ENCODE assay signal across 38 mouse cellular contexts in the genomic region with DNA sequence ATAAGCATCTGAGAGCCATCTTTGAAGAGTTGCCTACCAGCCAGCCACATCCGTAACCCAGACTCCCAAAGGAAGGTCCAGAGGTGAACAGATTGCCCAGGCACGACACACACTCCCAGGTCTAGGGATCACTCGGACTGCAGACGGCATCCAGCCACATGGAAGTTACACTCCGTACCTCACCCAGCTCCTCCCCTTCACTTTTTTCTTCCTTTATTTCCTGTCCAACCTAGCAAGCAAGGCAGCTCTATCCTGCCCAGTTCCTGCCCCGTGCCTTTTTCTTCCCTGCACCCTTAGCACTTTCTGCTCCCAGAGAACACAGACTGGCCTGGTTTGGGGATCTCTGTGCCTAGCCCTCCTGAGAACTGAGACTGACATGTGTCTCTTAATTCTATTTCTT. TPM values are rescaled to one million over a fixed set of nuclear protein-coding genes. Genes with fewer than 3 reads are reported as not detected.
DNase-seq lines count a peak whose midpoint lies in the region; ATAC-seq and TF ChIP-seq lines count a peak whose summit lies in the region.
"Had no signal": no experiment of that assay in that cellular context is flagged by ENCODE, and none has a peak within 500 bp of the region (broad histone marks: within the 10 kb centered on the region; RNA-seq: fewer than 3 reads in every experiment).

No protein-coding gene starts in this region.

- ATAC-seq in embryonic facial prominence, embryonic 14.5 days (ENCODE audit: low read depth): no peak
- peak; percentile 95 for ATAC-seq in intestine, postnatal 0 days
- ATAC-seq in cerebellum, adult (ENCODE audit: insufficient number of reproducible peaks, low FRiP score, low TSS enrichment): no peak
- ATAC-seq: forebrain, embryonic 14.5 days; midbrain, embryonic 16.5 days had no signal

- H3K4me3 ChIP-seq in embryonic facial prominence, embryonic 10.5 days: no peak overlapping the region
- no peak overlapping the region for H3K4me3 ChIP-seq in embryonic facial prominence, embryonic 14.5 days (ENCODE audit: low read depth, low read length)
- no peak overlapping the region for H3K4me3 ChIP-seq in intestine, postnatal 0 days (ENCODE audit: low read depth, low read length)
- H3K4me3 ChIP-seq in lung, adult 2 months (replicated peaks; ENCODE audit: extremely low read depth, low read depth, low read length): no peak overlapping the region
- H3K4me3 ChIP-seq: heart, embryonic 10.5 days; hindbrain, embryonic 12.5 days; stomach, embryonic 15.5 days had no signal

- H3K27ac ChIP-seq in embryonic facial prominence, embryonic 10.5 days (replicated peaks): peak overlapping the region; percentile 65
- no peak overlapping the region for H3K27ac ChIP-seq in embryonic facial prominence, embryonic 14.5 days (replicated peaks; ENCODE audit: low read depth, low read length)
- H3K27ac ChIP-seq in intestine, postnatal 0 days (ENCODE audit: low read depth, low read length): peak overlapping the region; percentile 61
- H3K27ac ChIP-seq: heart, embryonic 10.5 days; hindbrain, embryonic 12.5 days; liver, embryonic 14.5 days; stomach, embryonic 15.5 days had no signal

- TF ChIP-seq CTCF in intestine, postnatal 0 days (IDR thresholded peaks at IDR 0.05; ENCODE audit: low read depth): no peak
- no peak for TF ChIP-seq CTCF in lung, adult 2 months (IDR thresholded peaks at IDR 0.05; ENCODE audit: insufficient read depth, low read length)

- peak; percentile 10 for DNase-seq in gastrocnemius, postnatal 25 days
- no peak for DNase-seq in gastrocnemius, adult 8-10 months (ENCODE audit: low spot score in 2 of 2)
- DNase-seq in embryonic facial prominence, embryonic 10.5 days (ENCODE audit: low spot score): no peak
- no peak for DNase-seq in embryonic facial prominence, embryonic 14.5 days (ENCODE audit: low spot score)
- DNase-seq in c-Kit-positive CD71-positive TER-119-positive erythroid progenitor cells, embryonic 14.5 days (ENCODE audit: low spot score): no peak
- no peak for DNase-seq in lung, adult 2 months
- DNase-seq: cerebellum, adult 11 months; cerebellum, adult 9-10 months; cerebellum, postnatal 36 days; heart, postnatal 36 days; kidney, adult 2 months; kidney, postnatal 10 days; liver; lung, embryonic 14.5 days; lung, postnatal 14 days; right cerebral cortex, postnatal 25 days; thymus, adult 18-20 months; thymus, postnatal 4 days had no signal

- no peak for TF ChIP-seq POLR2A in lung, adult 2 months (IDR thresholded peaks at IDR 0.05; ENCODE audit: borderline replicate concordance, extremely low read depth, low read depth, low read length)

- no peaks in the 10 kb centered on the region for H3K9me3 ChIP-seq in embryonic facial prominence, embryonic 10.5 days
- H3K9me3 ChIP-seq in embryonic facial prominence, embryonic 14.5 days (ENCODE audit: control insufficient read depth, low read length): no peaks in the 10 kb centered on the region
- H3K9me3 ChIP-seq in intestine, postnatal 0 days (ENCODE audit: control insufficient read depth): no peaks in the 10 kb centered on the region
- H3K9me3 ChIP-seq: heart, embryonic 10.5 days; hindbrain, embryonic 12.5 days; stomach, embryonic 15.5 days had no signal

- H3K4me1 ChIP-seq in embryonic facial prominence, embryonic 10.5 days: peaks cover 30% of the 10 kb centered on the region
- peaks cover 8% of the 10 kb centered on the region; the same call in 1 of the 2 replicates for H3K4me1 ChIP-seq in embryonic facial prominence, embryonic 14.5 days (ENCODE audit: control insufficient read depth, insufficient read depth, low read length)
- H3K4me1 ChIP-seq in intestine, postnatal 0 days (replicated peaks; ENCODE audit: control insufficient read depth, insufficient read depth, low read length): no peaks in the 10 kb centered on the region
- H3K4me1 ChIP-seq in lung, adult 2 months (ENCODE audit: control insufficient read depth, insufficient read depth, low read length): no peaks in the 10 kb centered on the region
- H3K4me1 ChIP-seq: heart, embryonic 10.5 days; stomach, embryonic 15.5 days had no signal

- 52% methylated on average over 6 of the region's 6 CpGs for WGBS in embryonic facial prominence, embryonic 10.5 days
- WGBS in embryonic facial prominence, embryonic 14.5 days: 20% methylated on average over 6 of the region's 6 CpGs
- WGBS in intestine, postnatal 0 days: 10% methylated on average over 6 of the region's 6 CpGs
- WGBS in lung, adult 2 months: 24% methylated on average over 6 of the region's 6 CpGs

- H3K36me3 ChIP-seq in embryonic facial prominence, embryonic 10.5 days (replicated peaks): no peaks in the 10 kb centered on the region
- no peaks in the 10 kb centered on the region for H3K36me3 ChIP-seq in embryonic facial prominence, embryonic 14.5 days (ENCODE audit: control insufficient read depth, insufficient read depth, low read length)
- no peaks in the 10 kb centered on the region for H3K36me3 ChIP-seq in intestine, postnatal 0 days (ENCODE audit: control insufficient read depth, insufficient read depth)
- H3K36me3 ChIP-seq: heart, embryonic 10.5 days; hindbrain, embryonic 12.5 days; stomach, embryonic 15.5 days had no signal

- no peaks in the 10 kb centered on the region for H3K27me3 ChIP-seq in embryonic facial prominence, embryonic 10.5 days (replicated peaks; ENCODE audit: low read depth, poor library complexity, severe bottlenecking)
- no peaks in the 10 kb centered on the region for H3K27me3 ChIP-seq in embryonic facial prominence, embryonic 14.5 days (replicated peaks; ENCODE audit: control insufficient read depth, insufficient read depth, low read length)
- H3K27me3 ChIP-seq in intestine, postnatal 0 days (replicated peaks; ENCODE audit: control insufficient read depth, insufficient read depth, low read length): no peaks in the 10 kb centered on the region
- H3K27me3 ChIP-seq: hindbrain, embryonic 12.5 days; stomach, embryonic 15.5 days had no signal

- H3K9ac ChIP-seq in embryonic facial prominence, embryonic 14.5 days (ENCODE audit: low read depth, low read length): no peak overlapping the region
- H3K9ac ChIP-seq in intestine, postnatal 0 days (ENCODE audit: low read depth, low read length): no peak overlapping the region
- H3K9ac ChIP-seq: hindbrain, embryonic 12.5 days; liver, embryonic 14.5 days; lung, embryonic 14.5 days; stomach, embryonic 15.5 days had no signal

- H3K4me2 ChIP-seq in embryonic facial prominence, embryonic 14.5 days (ENCODE audit: low read depth, low read length): peak overlapping the region; percentile 8; the same call in 1 of the 2 replicates
- peak overlapping the region; percentile 50 for H3K4me2 ChIP-seq in intestine, postnatal 0 days (replicated peaks; ENCODE audit: low read depth)
- H3K4me2 ChIP-seq: hindbrain, embryonic 12.5 days; lung, embryonic 14.5 days; stomach, embryonic 15.5 days had no signal

RNA-seq across cellular contexts. Expression of gene Olfr282, which starts 6.3 kb away (rescaled TPM):
- total RNA-seq in gastrocnemius, postnatal 25 days (2021): not detected
- not detected for total RNA-seq in gastrocnemius, adult 8-10 months (2022)
- polyA plus RNA-seq in embryonic facial prominence, embryonic 10.5 days (2016; fragmentation: Nextera tagmentation; extraction: Ambion mirVana): not detected in 2 replicates
- polyA plus RNA-seq in embryonic facial prominence, embryonic 14.5 days (2014; fragmentation: Nextera tagmentation; extraction: Ambion mirVana): 0.17 TPM in 1 of 2 replicates, not detected in the other
- polyA plus RNA-seq in intestine, postnatal 0 days (2015; fragmentation: Nextera tagmentation; extraction: Ambion mirVana): not detected in 2 replicates
- polyA plus RNA-seq in lung, adult 2 months (2012; rRNA removed): not detected in 2 replicates
- total RNA-seq: adrenal gland, adult 18-20 months; adrenal gland, postnatal 4 days; gastrocnemius, adult 18-20 months; granulocyte monocyte progenitor cell, adult 5-6 weeks; heart, postnatal 36 days; layer of hippocampus, adult 18-20 months; layer of hippocampus, postnatal 10 days; left cerebral cortex, adult 18-20 months; left cerebral cortex, postnatal 25 days; neutrophil, adult 5-6 weeks had no signal
- polyA plus RNA-seq: forebrain, embryonic 14.5 days; frontal cortex, adult 2 months; heart, embryonic 10.5 days; heart, embryonic 16.5 days; hindbrain, embryonic 12.5 days; kidney, adult 2 months; liver, embryonic 14.5 days; lung, embryonic 14.5 days; midbrain, embryonic 16.5 days; neural tube, embryonic 11.5 days; stomach, embryonic 15.5 days had no signal

RNA-seq across cellular contexts. Expression of gene Olfr281, which starts 27.6 kb away (rescaled TPM):
- not detected for total RNA-seq in gastrocnemius, postnatal 25 days (2021)
- total RNA-seq in gastrocnemius, adult 8-10 months (2022): not detected
- polyA plus RNA-seq in embryonic facial prominence, embryonic 10.5 days (2016; fragmentation: Nextera tagmentation; extraction: Ambion mirVana): not detected in 2 replicates
- 0.22 and 0.50 TPM in 2 replicates for polyA plus RNA-seq in embryonic facial prominence, embryonic 14.5 days (2014; fragmentation: Nextera tagmentation; extraction: Ambion mirVana)
- polyA plus RNA-seq in intestine, postnatal 0 days (2015; fragmentation: Nextera tagmentation; extraction: Ambion mirVana): not detected in 2 replicates
- not detected in 2 replicates for polyA plus RNA-seq in lung, adult 2 months (2012; rRNA removed)
- total RNA-seq: adrenal gland, adult 18-20 months; adrenal gland, postnatal 4 days; gastrocnemius, adult 18-20 months; granulocyte monocyte progenitor cell, adult 5-6 weeks; heart, postnatal 36 days; layer of hippocampus, adult 18-20 months; layer of hippocampus, postnatal 10 days; left cerebral cortex, adult 18-20 months; left cerebral cortex, postnatal 25 days; neutrophil, adult 5-6 weeks had no signal
- polyA plus RNA-seq: forebrain, embryonic 14.5 days; heart, embryonic 10.5 days; heart, embryonic 16.5 days; hindbrain, embryonic 12.5 days; kidney, adult 2 months; liver, embryonic 14.5 days; lung, embryonic 14.5 days; midbrain, embryonic 16.5 days; neural tube, embryonic 11.5 days had no signal

RNA-seq across cellular contexts. Expression of gene Olfr283, which starts 44.0 kb away (rescaled TPM):
- total RNA-seq in gastrocnemius, postnatal 25 days (2021): not detected
- not detected for total RNA-seq in gastrocnemius, adult 8-10 months (2022)
- not detected in 2 replicates for polyA plus RNA-seq in embryonic facial prominence, embryonic 10.5 days (2016; fragmentation: Nextera tagmentation; extraction: Ambion mirVana)
- not detected in 2 replicates for polyA plus RNA-seq in embryonic facial prominence, embryonic 14.5 days (2014; fragmentation: Nextera tagmentation; extraction: Ambion mirVana)
- not detected in 2 replicates for polyA plus RNA-seq in intestine, postnatal 0 days (2015; fragmentation: Nextera tagmentation; extraction: Ambion mirVana)
- polyA plus RNA-seq in lung, adult 2 months (2012; rRNA removed): not detected in 2 replicates
- total RNA-seq: adrenal gland, adult 18-20 months; adrenal gland, postnatal 4 days; gastrocnemius, adult 18-20 months; granulocyte monocyte progenitor cell, adult 5-6 weeks; heart, postnatal 36 days; layer of hippocampus, adult 18-20 months; layer of hippocampus, postnatal 10 days; left cerebral cortex, adult 18-20 months; left cerebral cortex, postnatal 25 days; neutrophil, adult 5-6 weeks had no signal
- polyA plus RNA-seq: forebrain, embryonic 14.5 days; heart, embryonic 10.5 days; heart, embryonic 16.5 days; hindbrain, embryonic 12.5 days; kidney, adult 2 months; liver, embryonic 14.5 days; lung, embryonic 14.5 days; midbrain, embryonic 16.5 days; neural tube, embryonic 11.5 days; stomach, embryonic 15.5 days had no signal

RNA-seq across cellular contexts. Expression of gene OR5BS1P, which starts 44.9 kb away (rescaled TPM):
- not detected for total RNA-seq in gastrocnemius, postnatal 25 days (2021)
- total RNA-seq in gastrocnemius, adult 8-10 months (2022): not detected
- polyA plus RNA-seq in embryonic facial prominence, embryonic 10.5 days (2016; fragmentation: Nextera tagmentation; extraction: Ambion mirVana): not detected in 2 replicates
- not detected in 2 replicates for polyA plus RNA-seq in embryonic facial prominence, embryonic 14.5 days (2014; fragmentation: Nextera tagmentation; extraction: Ambion mirVana)
- polyA plus RNA-seq in intestine, postnatal 0 days (2015; fragmentation: Nextera tagmentation; extraction: Ambion mirVana): not detected in 2 replicates
- polyA plus RNA-seq in lung, adult 2 months (2012; rRNA removed): 0.03 and 0.05 TPM in 2 replicates
- total RNA-seq: adrenal gland, adult 18-20 months; adrenal gland, postnatal 4 days; gastrocnemius, adult 18-20 months; granulocyte monocyte progenitor cell, adult 5-6 weeks; heart, postnatal 36 days; layer of hippocampus, adult 18-20 months; layer of hippocampus, postnatal 10 days; left cerebral cortex, adult 18-20 months; left cerebral cortex, postnatal 25 days; neutrophil, adult 5-6 weeks had no signal
- polyA plus RNA-seq: forebrain, embryonic 14.5 days; frontal cortex, adult 2 months; heart, embryonic 10.5 days; heart, embryonic 16.5 days; hindbrain, embryonic 12.5 days; kidney, adult 2 months; liver, embryonic 14.5 days; lung, embryonic 14.5 days; midbrain, embryonic 16.5 days; neural tube, embryonic 11.5 days; stomach, embryonic 15.5 days had no signal

RNA-seq across cellular contexts. Expression of gene Lalba, which starts 57.8 kb away (rescaled TPM):
- total RNA-seq in gastrocnemius, postnatal 25 days (2021): not detected
- not detected for total RNA-seq in gastrocnemius, adult 8-10 months (2022)
- polyA plus RNA-seq in embryonic facial prominence, embryonic 10.5 days (2016; fragmentation: Nextera tagmentation; extraction: Ambion mirVana): 0.20 and 0.26 TPM in 2 replicates
- polyA plus RNA-seq in embryonic facial prominence, embryonic 14.5 days (2014; fragmentation: Nextera tagmentation; extraction: Ambion mirVana): not detected in 2 replicates
- 0.34 and 0.56 TPM in 2 replicates for polyA plus RNA-seq in intestine, postnatal 0 days (2015; fragmentation: Nextera tagmentation; extraction: Ambion mirVana)
- polyA plus RNA-seq in lung, adult 2 months (2012; rRNA removed): 0.39 TPM in 1 of 2 replicates, not detected in the other
- total RNA-seq: adrenal gland, adult 18-20 months; adrenal gland, postnatal 4 days; gastrocnemius, adult 18-20 months; granulocyte monocyte progenitor cell, adult 5-6 weeks; heart, postnatal 36 days; layer of hippocampus, adult 18-20 months; layer of hippocampus, postnatal 10 days; left cerebral cortex, adult 18-20 months; left cerebral cortex, postnatal 25 days; neutrophil, adult 5-6 weeks had no signal
- polyA plus RNA-seq: forebrain, embryonic 14.5 days; frontal cortex, adult 2 months; heart, embryonic 10.5 days; heart, embryonic 16.5 days; hindbrain, embryonic 12.5 days; kidney, adult 2 months; liver, embryonic 14.5 days; midbrain, embryonic 16.5 days; neural tube, embryonic 11.5 days; stomach, embryonic 15.5 days had no signal
